Mouse (Mus musculus) forelimb bud, embryonic 11.5 days (tissue): ENCODE data around the gene Vmn1r208.
"Not testable (repeated sequence)": the region's sequence is repeated elsewhere in the genome, so short reads cannot be mapped to it uniquely, and the experiment has no call there.

Experiments
- DNase-seq: peaks from one replicate; pipeline ENCODE4 v3.0.0-alpha.2; 2012; ENCODE audit warnings: low read depth, low spot score

Vmn1r208 gene

GRCm38 (mm10) chr13:22777300-22777699 is at the start of gene Vmn1r208:
Vmn1r208 (minus strand) TSS chr13:22777400.
- not testable (repeated sequence) for DNase-seq

GRCm38 (mm10) chr13:22821601-22822000 is 44.4 kb upstream of the Vmn1r208 start:
- DNase-seq = not testable (repeated sequence)

GRCm38 (mm10) chr13:22809582-22809981 is 32.4 kb upstream of the Vmn1r208 start, which contains the start of gene Vmn1r209:
Vmn1r209 (minus strand) TSS chr13:22809682.
- not testable (repeated sequence) for DNase-seq

DNA sequence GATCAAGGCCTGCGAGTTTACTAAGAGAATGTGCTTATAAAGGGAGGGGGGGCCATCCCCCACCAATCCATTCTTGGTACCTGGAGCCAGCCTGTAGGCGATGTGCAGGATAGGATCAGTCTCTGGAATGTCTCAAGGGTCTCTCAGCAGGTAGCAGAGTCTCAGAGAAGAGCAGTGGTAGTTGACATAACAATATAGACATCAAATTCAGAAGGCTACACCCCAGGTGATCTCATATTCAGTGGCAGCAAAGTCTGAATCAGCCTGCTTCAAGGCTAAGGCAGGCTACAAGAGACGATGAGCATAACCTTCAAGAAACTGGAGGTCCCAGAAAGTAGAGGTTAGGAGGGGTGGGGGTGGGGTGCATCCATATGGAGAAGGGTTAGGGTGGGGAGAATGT is 10.9 kb upstream of the Vmn1r208 start:
- not testable (repeated sequence) for DNase-seq

DNA sequence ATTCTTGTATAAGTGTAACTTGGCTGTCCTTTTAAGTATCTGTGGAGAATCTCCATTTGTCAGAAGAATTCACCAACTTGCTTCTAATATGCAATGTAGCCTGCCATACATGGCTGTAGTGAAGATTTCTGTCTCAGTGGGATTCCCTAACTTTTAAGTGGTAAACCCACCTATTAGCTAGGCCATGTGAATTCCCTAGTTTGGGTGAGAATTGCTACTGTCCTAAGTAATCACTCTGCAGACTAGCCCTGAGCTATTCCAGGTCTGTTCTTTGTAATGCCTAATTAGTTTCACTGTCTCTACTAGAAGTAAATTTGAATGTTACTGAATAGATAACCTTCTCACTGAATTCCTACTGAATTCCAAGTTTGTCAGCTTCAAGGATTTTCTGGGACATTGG is 7.0 kb upstream of the Vmn1r208 start:
- DNase-seq = not testable (repeated sequence)

- DNase-seq = not testable (repeated sequence)
These were observed 5.6 kb downstream of the Vmn1r208 start for GRCm38 (mm10) chr13:22771592-22771991.

DNA sequence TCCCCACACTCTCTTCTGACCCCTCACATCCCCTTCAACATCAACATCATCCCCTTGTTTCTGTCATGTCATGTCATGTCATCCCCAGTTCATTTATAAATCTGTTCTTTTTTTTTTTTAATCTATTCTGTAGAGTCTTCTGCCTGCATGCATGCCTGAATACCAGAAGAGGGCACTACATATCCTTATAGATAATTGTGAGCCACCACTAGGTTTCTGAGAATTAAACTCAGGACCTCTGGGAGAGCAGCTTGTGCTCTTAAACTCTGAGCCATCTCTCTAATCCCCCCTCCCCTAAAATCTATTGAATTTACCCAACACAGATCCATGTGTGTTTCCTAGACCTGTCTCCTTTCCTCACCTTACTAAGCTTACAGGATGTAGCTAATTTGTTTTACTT is 29.7 kb downstream of the Vmn1r208 start:
- no peak for DNase-seq

DNA sequence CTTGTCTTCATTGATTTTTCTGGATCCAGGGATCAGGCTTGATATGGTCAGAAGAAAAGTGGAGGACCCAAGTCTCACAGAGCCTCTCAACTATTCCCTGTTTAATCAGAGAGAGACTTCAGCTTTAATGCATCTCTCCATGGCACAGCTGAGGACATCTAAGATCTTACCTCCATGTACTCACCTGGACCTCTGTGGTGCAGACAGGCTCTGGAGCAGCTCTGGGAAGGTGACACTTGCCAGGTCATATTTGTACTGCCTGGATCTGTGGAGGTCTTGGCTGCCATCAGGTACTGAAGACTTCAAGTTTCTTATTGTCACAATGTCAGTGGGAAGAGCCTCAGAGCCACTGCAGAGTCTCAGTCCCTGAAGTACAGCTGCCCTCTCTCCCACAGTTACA is 47.7 kb downstream of the Vmn1r208 start, which contains the start of gene Vmn1r207-ps:
Vmn1r207-ps (minus strand) TSS at position 101 of the 400 bp plus-strand sequence.
- DNase-seq = not testable (repeated sequence)
